Mouse (Mus musculus) kidney, postnatal 36 days (tissue): ENCODE measurements at regions not wholly inside any gene's neighbourhood (a gene's known extent, or its start where the extent isn't known, plus 50 kb on each side); places are given as distances from the start of the nearest gene placed in this dataset.
A peak's percentile ranks its signal among the peaks of the same experiment; 100 is the strongest.

Experiments
- DNase-seq, 2 experiments: peaks; one replicate each; pipeline ENCODE4 v3.0.0; 2021 to 2022; ENCODE audit warnings: mixed read lengths in 2 of 2

DNA sequence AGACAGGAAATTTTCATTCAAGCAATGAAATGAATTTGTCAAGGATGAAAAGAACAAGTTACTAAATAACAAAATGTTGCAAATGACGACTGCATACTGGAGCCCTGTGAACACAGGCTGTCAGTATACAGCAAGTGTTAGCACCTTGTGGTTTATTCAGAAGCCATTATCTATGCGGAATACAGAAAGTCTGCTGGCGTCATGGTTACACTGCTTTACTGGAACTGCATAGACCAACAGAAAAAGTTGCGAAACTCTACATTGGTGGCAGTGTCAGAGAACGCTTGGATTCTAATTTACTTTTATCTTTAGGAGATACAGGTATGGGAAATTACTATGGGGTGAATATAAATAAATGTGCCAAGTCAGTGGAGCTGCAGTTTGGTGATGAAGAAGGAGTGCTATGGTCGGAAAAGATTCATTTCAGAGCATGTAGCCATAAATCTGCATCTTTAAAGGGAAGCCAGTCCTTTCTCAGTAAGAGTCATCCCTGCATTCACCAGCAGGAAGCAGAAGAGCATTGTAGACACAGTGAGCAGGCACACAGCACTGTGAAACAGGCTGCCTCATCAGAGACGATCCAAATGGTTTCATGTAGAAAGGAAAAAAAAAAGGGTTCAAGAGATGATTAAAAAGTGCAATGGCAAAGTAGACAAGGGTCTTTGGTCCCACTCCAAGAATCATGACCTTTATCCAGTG, 586.3 kb downstream of the Kctd12 start:
- no peak for DNase-seq

GRCm38 (mm10) chr14:102392351-102392750, 590.1 kb downstream of the Kctd12 start:
- no peak for DNase-seq

DNA sequence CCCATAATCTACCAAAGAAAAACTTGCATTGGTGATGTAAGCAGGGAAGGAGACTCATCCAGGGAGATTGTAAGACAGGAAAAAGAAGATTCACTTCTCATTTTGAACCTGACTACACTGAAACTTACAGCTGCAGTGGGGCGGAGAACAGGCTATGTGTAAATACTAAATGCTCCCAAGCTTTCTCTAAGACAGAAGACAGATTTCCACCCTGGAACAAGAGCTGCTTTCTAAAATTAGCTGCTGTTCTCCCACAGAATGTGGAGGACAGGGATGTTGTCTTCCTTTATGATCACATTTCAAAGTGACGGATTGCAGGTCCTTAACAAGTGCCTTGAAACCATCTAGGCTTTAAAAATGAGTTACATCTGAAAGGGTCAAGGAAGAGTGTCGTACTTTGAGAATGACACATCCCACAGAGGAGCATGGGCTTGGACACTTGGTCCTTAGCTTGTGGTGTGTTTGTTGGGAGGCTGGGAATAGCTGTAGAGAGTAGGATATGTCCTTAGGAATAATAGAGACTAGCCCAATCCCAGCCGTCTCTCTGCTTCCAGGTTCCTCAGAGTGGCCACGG, 609.4 kb downstream of the Kctd12 start:
- no peak for DNase-seq

- DNase-seq = no peak
Observed at GRCm38 (mm10) chr14:102361589-102361988, 620.8 kb downstream of the Kctd12 start.

DNA sequence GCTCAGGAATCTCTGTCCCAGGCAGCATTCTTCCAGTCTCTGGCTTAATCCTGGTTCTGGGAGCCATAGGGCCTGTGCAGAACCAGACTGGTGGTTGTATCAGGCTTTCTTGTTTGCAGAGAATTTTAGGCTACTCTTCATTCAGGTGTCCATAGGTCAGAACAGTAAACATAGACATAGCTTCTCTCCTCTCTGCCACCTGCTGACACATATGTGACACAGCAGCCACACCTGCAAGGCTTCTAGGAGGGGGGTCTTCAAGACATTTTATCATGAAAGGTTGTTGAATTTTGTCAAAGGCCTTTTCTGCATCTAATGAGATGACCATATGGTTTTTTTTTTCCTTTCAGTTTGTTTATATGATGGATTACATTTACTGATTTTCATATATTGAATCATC, 599.7 kb downstream of the Lmo7 start:
- DNase-seq = no peak

DNA sequence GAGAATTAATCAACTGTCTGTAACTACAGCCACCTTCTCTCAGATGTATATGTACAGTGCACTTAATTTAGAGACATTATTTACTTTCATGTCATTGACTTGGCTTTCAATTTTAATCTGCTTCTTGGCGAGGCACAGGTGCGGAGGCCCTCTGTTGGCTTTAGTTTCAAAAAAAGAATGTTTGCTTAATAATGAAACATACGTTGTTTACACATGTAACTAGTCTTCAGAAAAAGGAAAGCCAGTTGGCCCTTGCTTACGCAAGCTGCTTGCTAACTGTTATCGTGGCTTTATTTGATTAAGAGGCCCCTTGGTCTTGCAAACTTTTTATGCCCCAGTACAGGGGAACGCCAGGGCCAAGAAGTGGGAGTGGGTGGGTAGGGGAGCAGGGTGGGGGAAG, 576.6 kb downstream of the Lmo7 start:
- DNase-seq = no peak

GRCm38 (mm10) chr14:102302826-102303225, 573.1 kb downstream of the Lmo7 start:
- DNase-seq = no peak

GRCm38 (mm10) chr14:102300251-102300650, 570.5 kb downstream of the Lmo7 start:
- no peak for DNase-seq

GRCm38 (mm10) chr14:102291361-102291760, 561.6 kb downstream of the Lmo7 start:
- DNase-seq = no peak

DNA sequence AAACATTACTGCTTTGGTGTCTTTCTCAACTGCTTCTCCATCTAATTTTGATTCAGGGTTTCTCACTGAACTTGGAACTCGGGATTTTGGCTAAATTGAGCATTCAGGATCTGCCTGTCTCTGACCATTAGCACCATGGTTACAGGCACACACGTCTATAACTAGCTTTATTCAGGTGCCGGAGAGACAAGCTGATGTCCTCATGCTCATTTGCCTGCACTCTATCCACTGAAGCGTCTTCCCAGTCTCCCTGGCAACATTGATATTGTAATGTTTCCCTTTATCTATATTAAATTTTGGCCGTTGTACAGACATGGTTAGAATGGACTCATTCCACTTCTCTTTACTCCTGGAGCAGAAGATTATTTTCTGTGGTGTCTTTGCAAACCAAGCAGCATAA, 520.3 kb downstream of the Lmo7 start:
- DNase-seq = no peak

- DNase-seq = no peak
Observed at GRCm38 (mm10) chr14:102248581-102248980, 518.8 kb downstream of the Lmo7 start.

GRCm38 (mm10) chr14:102248023-102248422, 518.3 kb downstream of the Lmo7 start:
- no peak for DNase-seq

DNA sequence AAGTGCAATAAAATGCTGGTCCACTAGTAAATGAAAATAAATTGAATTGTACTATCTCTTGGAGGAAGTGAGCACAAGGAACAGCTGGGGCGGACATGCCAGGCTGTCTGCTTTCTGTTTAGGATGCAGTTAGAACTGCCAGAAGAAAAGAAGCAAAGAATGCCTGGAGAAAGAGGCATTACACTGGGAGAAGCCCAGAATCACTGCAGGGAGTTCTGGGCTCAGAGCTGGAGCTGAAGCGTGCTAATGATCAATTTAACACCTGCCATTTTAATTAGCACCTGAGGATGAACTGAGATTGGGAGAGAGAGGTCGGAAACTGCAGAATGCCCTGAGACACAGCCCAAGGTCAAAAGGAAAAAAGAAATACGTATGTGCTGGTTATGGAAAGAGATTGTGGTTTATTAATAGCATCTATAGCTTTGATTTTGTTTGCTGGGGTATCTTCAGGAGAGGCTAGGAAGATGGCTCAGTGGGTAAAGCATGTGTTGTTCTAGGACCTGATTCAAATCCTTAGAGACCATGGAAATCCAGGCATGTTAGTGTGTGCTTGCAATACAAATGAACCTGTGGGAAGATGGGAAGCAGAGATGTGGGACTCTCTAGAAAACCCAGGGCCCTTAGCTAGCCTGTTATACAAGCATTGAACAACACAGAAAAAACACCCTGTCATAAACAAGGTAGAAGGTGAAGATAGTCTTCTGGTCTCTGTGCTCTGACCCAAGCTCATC, 514.2 kb downstream of the Lmo7 start:
- no peak for DNase-seq

GRCm38 (mm10) chr14:102216581-102217368, 487.0 kb downstream of the Lmo7 start:
- DNase-seq = peak; percentile 2 to 25

DNA sequence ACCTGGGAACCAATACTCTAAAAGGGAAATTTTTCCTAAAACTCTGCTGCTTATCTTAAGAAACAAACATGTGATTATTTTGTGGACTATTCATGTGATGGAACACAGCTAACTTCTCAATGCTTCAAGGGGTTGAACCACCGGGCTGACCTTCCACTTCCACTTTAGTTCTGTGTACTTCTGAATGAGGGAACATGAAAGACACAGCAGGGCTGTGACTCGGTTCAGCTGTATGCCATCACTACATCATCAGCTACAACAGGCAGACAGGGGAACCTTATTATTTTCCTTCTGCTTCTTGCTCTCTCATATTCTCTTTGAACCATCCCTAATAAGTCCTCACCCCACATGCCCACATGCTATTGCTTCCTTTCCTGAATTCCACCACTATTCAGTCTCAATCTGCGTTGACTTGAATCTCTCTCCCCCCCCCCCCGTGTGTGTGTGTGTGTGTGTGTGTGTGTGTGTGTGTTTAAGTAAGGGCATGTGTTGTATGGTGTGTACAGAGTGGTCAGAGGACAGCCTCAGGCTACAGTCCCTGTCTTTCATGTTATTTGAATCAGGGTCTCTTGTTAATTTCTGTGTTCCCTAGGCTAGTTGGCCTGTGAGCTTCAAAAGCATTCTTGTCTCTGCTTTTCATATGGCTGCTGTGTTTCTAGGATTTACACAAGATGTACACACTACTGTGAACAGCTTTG, 485.7 kb downstream of the Lmo7 start:
- DNase-seq = no peak

DNA sequence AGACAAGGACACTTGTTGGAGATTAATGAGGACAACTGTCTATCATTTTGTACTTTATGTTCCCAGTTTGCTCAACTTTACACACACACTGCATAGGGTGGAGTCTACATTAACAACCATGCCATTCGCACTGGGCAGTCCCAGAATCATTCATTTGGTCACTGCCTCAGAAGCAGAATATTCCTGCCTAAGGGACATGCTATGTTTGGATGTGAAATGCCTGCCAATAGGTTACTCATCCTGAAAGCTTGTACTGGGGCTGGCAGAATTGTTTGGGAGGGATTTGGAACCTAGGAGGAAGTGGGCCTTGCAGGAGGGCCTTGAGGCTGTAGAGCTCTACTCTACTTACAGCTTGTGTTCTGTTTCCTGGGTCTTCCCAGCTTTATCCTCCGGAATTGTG, 482.3 kb downstream of the Lmo7 start:
- DNase-seq = no peak

DNA sequence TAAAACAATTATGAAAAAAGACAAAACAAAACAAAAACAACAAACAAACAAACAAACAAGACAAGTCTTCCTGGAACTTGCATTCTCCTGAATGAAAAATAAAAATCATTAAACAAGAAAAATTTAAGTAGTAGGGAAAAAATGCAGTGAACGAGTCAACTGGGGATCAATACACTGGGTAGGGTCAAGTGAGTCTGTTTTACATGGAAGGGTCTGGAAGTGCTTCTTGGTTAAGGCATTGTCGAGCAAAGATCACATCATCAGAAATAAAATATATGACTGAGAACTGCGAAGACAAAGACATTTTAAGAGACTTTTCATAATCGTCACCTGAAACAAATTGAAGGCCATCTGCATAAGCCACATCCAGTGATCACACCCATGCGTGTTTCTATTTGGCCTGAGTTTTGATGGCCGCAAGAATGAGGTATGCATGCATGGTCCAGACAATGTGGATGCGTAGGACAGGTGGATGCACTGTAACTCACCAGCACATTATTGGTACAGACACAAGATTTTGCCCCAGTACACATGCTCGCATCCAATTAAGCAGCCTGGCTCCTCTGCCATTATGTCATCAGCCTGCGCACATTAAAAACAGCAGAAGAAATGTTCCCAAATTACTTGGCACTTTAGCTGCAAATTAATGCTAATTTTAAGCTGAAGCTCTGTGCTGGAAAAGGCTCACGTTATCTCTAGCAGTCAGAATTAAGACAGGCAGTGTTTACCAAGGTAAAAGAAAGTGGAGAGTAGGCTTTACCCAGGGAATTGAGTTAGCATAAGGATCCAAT, 475.3 kb downstream of the Lmo7 start:
- no peak for DNase-seq

GRCm38 (mm10) chr14:102199430-102199829, 469.7 kb downstream of the Lmo7 start:
- no peak for DNase-seq

- peak in 1 of 2 experiments; percentile 33 for DNase-seq
Observed at GRCm38 (mm10) chr14:102190786-102191185, 461.0 kb downstream of the Lmo7 start.

- no peak for DNase-seq
Observed at GRCm38 (mm10) chr14:102181269-102181668, 451.5 kb downstream of the Lmo7 start.

DNA sequence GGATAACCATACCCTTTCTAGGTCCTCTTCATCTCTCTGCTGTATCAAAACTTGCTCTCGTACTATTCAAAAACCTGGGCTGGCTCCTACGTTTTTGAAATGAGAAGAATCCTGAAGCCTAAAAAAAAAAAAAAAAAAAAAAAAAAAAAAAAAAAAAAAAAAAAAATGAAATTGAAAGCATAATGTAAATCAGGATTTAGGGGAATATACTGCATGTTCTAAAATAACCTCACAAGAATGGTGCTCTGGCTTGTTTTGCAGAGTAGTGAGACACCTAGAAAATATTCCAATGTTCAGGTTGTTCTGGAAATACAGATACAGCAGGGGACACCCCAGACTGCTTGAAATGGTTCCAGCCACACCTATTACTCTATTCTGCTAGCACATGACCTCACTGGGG, 442.0 kb downstream of the Lmo7 start:
- no peak for DNase-seq
